Mouse (Mus musculus) monocyte, adult 5-6 weeks (primary cell): Measurements from ENCODE around the gene Rrm2. TPM values are rescaled to one million over a fixed set of nuclear protein-coding genes. Genes with fewer than 3 reads are reported as not detected.
"Not testable (repeated sequence)": the region's sequence is repeated elsewhere in the genome, so short reads cannot be mapped to it uniquely, and the experiment has no call there.

Source experiments
- ATAC-seq: fragments of 153-309, 156-312 bp; replicated peaks from 2 replicates; pipeline ENCODE4 v1.8.0; 2017; ENCODE audit warnings: mild to moderate bottlenecking; ENCODE audit not compliant: low TSS enrichment, insufficient number of reproducible peaks, severe bottlenecking, poor library complexity, low FRiP score
- total RNA-seq: library from RNA; stranded (forward); fragments of 200-1000, 200-491, 200-594 nt; gene quantifications from 3 replicates; pipeline ENCODE4 v1.2.3, GENCODE M21; 2017

The Rrm2 gene
- total RNA-seq, 1 experiment from 2014 or later, result 6.5 TPM

DNA sequence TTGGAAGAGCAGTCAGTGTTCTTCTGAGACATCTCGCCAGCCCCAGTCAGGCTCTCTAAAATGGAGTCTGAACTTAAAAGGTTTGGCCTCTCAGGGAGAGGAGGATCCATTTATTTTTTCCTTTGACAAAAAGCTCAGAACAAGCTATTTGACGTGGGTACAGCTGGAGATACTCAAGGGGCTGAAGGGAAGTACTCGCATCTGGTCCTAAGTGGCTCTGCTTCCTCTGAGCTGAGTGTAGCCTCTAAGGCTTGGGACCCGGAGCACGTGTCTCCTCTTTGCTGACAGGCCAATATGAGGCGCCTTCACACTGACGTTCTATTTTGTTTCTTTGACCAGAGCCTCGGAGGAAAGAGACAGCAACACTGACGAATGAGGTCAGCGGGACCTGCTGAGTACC lies 8.5 kb upstream of the Rrm2 start:
- no peak for ATAC-seq

GRCm38 (mm10) chr12:24701621-24702020 lies 6.4 kb upstream of the Rrm2 start:
- ATAC-seq, result not testable (repeated sequence)

- ATAC-seq, result no peak
Observed at GRCm38 (mm10) chr12:24703013-24703412, 5.0 kb upstream of the Rrm2 start.

DNA sequence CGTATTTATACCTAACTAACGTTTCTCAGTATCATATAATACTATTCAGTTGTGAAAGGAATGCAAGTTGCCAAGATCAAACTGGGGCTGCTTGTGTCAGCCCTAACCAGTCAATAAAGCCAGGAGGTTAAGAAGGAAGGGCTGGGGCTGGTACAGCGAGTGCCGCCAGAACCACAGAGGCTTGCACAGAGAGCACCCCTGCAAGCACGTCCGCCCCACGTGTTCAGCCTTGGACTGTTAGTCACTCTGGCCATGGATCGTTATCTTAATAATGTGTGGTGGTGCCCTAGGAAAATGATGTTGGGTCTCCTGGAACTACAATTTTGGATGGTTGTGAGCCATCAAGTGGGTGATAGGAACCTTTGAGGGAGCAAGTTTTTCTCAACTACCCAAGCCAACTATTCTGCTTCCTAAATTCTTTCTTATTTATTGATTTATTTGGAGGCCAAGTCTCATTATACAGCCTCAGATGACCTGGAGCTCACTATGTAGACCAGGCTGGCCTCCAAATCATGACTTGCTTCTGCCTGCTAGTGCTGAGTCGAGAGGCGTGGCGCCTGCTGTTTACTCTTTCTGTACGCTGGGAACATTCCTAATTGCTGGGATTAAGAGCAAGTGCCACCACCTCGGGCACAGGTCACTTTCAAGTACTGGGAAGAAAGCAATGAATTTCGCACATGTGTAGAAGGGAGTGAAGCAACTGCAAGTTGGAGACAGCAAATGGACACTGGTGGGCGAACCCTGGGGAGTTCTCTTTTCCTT lies 2.4 kb upstream of the Rrm2 start:
- ATAC-seq, result no peak

- no peak for ATAC-seq
Observed at GRCm38 (mm10) chr12:24706764-24707479, 1.1 kb upstream of the Rrm2 start.

DNA sequence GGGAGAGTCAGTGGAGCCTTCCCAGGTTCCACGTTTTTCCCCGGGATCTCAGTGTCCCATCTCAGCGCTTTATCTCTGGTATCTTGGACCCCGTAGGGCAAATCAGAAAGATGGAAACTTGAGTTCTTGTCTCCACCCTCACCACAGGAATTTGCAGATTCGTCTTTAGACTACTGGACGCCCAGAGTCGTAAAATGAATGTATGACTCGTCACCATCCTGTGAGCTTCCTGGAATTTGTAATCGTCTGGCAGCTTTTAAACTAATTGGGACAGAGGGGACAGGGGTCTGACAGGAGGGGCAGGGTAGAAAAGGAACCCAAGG lies 600 bp upstream of the Rrm2 start:
- ATAC-seq, result no peak

- ATAC-seq, result no peak
Observed at GRCm38 (mm10) chr12:24708824-24709218, 780 bp downstream of the Rrm2 start.

GRCm38 (mm10) chr12:24709409-24709808 lies 1.4 kb downstream of the Rrm2 start:
- ATAC-seq, result no peak

DNA sequence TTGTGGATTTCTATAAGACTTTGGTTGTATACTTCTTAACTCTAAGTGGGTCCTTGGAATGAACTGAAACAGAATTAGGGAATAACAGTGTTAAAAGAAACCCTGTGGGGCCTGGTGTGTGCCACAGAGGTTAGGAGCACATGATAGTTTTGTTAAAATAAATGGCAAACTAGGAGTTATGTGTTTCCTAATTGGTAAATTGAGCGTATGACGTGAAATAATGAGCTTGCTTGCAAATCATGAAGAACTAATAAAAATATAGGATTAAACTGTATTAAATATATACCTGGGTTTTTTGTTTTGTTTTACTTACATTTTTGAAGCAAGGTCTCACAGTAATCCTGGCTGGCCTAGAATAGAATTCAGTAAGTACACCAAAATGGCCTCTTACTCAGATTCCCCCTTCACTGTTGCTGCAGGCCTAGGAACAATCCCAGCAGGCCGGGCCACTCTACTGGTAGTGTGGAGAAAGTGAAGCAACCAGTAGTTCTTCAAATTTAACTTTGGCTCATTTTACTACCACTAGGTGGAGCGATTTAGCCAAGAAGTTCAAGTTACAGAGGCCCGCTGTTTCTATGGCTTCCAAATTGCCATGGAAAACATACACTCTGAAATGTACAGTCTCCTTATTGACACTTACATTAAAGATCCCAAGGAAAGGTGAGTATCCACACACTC lies 1.9 kb downstream of the Rrm2 start:
- ATAC-seq, result peak; percentile 62

- no peak for ATAC-seq
Observed at GRCm38 (mm10) chr12:24710672-24711071, 2.6 kb downstream of the Rrm2 start.

GRCm38 (mm10) chr12:24712396-24712795 lies 4.4 kb downstream of the Rrm2 start:
- no peak for ATAC-seq

DNA sequence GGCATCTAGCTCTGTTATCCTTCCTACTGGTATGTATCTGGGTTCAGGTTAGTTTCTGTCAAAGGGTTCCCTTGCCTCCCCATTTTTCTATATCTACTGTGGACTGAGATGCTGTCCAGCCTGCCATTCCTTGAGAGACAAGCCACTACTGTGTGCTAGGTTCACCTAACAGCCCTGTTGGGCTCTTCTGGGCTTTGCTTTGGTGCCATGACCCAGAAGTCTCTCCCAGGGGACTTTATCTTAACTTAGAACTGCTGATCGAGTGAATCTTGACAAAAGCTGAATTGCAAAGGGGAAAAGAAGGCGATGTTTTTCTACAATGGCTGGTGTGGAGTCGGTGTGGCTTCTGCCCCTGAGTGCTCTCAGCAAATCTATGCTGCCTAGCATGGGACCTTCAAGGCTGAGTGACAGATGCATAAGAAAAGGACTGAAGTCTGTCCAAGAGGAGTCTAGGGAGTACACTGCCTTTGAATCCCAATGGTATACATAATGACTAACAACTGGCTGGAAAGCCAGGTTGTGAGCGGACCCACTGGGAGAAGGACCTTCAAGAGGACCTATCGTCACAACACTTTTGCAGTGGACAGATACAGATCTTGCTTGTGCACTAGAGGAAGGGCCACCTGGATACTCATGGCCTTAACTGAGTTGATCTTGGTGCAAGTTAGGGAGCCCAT lies 6.7 kb downstream of the Rrm2 start:
- ATAC-seq, result no peak

- ATAC-seq, result no peak
Observed at GRCm38 (mm10) chr12:24715268-24715896, 7.3 kb downstream of the Rrm2 start.

GRCm38 (mm10) chr12:24716721-24717301 lies 8.8 kb downstream of the Rrm2 start:
- ATAC-seq, result peak; percentile 64

- no peak for ATAC-seq
Observed at GRCm38 (mm10) chr12:24723434-24723833, 15.4 kb downstream of the Rrm2 start.

GRCm38 (mm10) chr12:24723859-24724258 lies 15.8 kb downstream of the Rrm2 start:
- ATAC-seq, result no peak

DNA sequence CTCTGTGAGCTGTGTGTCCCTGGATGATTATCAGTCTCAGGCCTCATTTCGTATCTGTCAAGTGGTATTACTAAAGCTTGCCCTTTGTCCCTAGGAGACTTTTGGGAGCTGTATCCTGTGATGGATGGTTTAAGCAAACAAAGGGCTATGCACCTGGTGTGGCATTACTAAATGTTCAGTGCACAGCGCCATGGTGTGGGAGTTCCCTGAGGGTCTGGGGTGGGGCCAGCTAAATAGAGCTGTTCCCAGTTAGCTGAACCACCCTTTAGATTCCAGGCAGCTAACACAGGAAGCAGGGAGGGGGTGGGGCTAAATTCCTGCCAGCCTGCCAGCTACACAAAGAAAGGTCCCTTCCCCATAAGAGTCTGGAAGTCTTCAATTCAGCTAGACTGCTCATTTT lies 16.3 kb downstream of the Rrm2 start:
- ATAC-seq, result no peak

- 0 out of 2 replicates have a peak, but pooled peaks have one; percentile 35 for ATAC-seq
Observed at GRCm38 (mm10) chr12:24734828-24735394, 26.9 kb downstream of the Rrm2 start.
